Mouse (Mus musculus) myocyte (in vitro differentiated cells): ENCODE measurements at regions not wholly inside any gene's neighbourhood (a gene's known extent, or its start where the extent isn't known, plus 50 kb on each side); places are given as distances from the start of the nearest gene placed in this dataset.

Experiments
- H3K27me3 ChIP-seq: one replicate; pipeline ENCODE4 v1.6.1; 2011; ENCODE audit not compliant: control insufficient read depth, insufficient read depth, insufficient read length
- H3K36me3 ChIP-seq: one replicate; pipeline ENCODE4 v1.6.1; 2011; ENCODE audit not compliant: control insufficient read depth, insufficient read depth
- H3K4me2 ChIP-seq: one replicate; pipeline ENCODE4 v1.6.1; 2011; ENCODE audit warnings: low read depth, control low read depth
- H3K4me3 ChIP-seq: one replicate; pipeline ENCODE4 v1.5.1; 2011; ENCODE audit warnings: mild to moderate bottlenecking, control low read depth, moderate library complexity
- H3K79me2 ChIP-seq: one replicate; pipeline ENCODE4 v1.6.1; 2011; ENCODE audit not compliant: control insufficient read depth, insufficient read depth
- H3ac ChIP-seq: one replicate; pipeline ENCODE4 v1.6.1; 2011; ENCODE audit not compliant: control insufficient read depth, insufficient read length
- CEBPB ChIP-seq: IDR thresholded peaks from 2 replicates; pipeline ENCODE4 v1.6.1; 2011; ENCODE audit warnings: mild to moderate bottlenecking, moderate library complexity; ENCODE audit not compliant: poor library complexity, insufficient read depth, severe bottlenecking
- E2F4 ChIP-seq: IDR thresholded peaks from one replicate; pipeline ENCODE4 v1.6.1; 2011; ENCODE audit warnings: mild to moderate bottlenecking, control low read depth, moderate library complexity; ENCODE audit not compliant: insufficient read depth
- MAX ChIP-seq: IDR thresholded peaks from one replicate; pipeline ENCODE4 v1.6.1; 2011; ENCODE audit warnings: low read depth, mild to moderate bottlenecking, control low read depth
- MYOD1 ChIP-seq, 3 experiments: IDR thresholded peaks; one replicate each; pipeline ENCODE4 v1.6.1; 2011; ENCODE audit warnings: control low read depth in 2 of 3, low read depth in 2 of 3, mild to moderate bottlenecking in 2 of 3, moderate library complexity in 1 of 3; ENCODE audit not compliant: insufficient read length in 2 of 3, control insufficient read depth in 1 of 3
- MYOG ChIP-seq, 3 experiments: IDR thresholded peaks; one replicate each; pipeline ENCODE4 v1.6.1; 2011; ENCODE audit warnings: control low read depth in 2 of 3, low read depth in 2 of 3, mild to moderate bottlenecking in 2 of 3; ENCODE audit not compliant: insufficient read length in 2 of 3, control insufficient read depth in 1 of 3, insufficient read depth in 1 of 3
- POLR2A ChIP-seq: IDR thresholded peaks from one replicate; pipeline ENCODE4 v1.6.1; 2011; ENCODE audit warnings: low read depth, mild to moderate bottlenecking, control low read depth, moderate library complexity; ENCODE audit not compliant: insufficient read length
- POLR2AphosphoS2 ChIP-seq: IDR thresholded peaks from one replicate; pipeline ENCODE4 v1.6.1; 2011; ENCODE audit warnings: low read depth, control low read depth; ENCODE audit not compliant: insufficient read length
- REST ChIP-seq: IDR thresholded peaks from one replicate; pipeline ENCODE4 v1.6.1; 2011; ENCODE audit warnings: mild to moderate bottlenecking, control low read depth, moderate library complexity; ENCODE audit not compliant: insufficient read depth, insufficient read length
- SRF ChIP-seq: IDR thresholded peaks from one replicate; pipeline ENCODE4 v1.6.1; 2011; ENCODE audit warnings: low read depth; ENCODE audit not compliant: control insufficient read depth, insufficient read length
- TCF12 ChIP-seq: IDR thresholded peaks from one replicate; pipeline ENCODE4 v1.6.1; 2011; ENCODE audit warnings: mild to moderate bottlenecking, control low read depth; ENCODE audit not compliant: poor library complexity, insufficient read depth, severe bottlenecking
- TCF3 ChIP-seq: IDR thresholded peaks from one replicate; pipeline ENCODE4 v1.6.1; 2011; ENCODE audit warnings: low read depth, control low read depth; ENCODE audit not compliant: insufficient read length
- USF1 ChIP-seq: IDR thresholded peaks from one replicate; pipeline ENCODE4 v1.6.1; 2011; ENCODE audit warnings: low read depth, mild to moderate bottlenecking, control low read depth, moderate library complexity

DNA sequence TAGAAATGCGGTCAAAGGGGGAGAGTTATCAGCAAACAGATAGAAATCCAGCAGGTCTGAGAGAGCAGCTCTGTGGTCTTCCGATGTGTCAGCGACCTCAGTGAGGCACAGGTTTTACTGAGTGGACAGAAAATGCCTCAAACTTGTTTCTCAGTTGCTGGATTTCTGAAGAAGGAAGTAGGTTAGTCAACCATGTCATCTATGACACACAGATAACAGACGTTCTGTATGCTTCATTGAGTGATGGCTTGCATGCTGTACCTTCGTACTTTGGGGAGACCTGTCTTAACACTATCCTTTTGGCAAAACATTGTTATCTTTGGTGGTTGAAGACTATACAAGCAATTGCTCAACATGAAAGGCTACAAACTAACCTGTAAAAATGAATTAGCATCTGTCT lies 59.3 kb upstream of the Rgs1 start:
- Histone ChIP-seq H3K4me3 (no peak overlapping the region), H3ac (no peak overlapping the region), H3K27me3 (no peaks in the 10 kb centered on the region), H3K79me2 (no peaks in the 10 kb centered on the region), H3K4me2 (no peak overlapping the region), H3K36me3 (no peaks in the 10 kb centered on the region)
- TF ChIP-seq MYOG (IDR thresholded peaks at IDR 0.05; ENCODE audit: control insufficient read depth in 1 of 3, insufficient read depth in 1 of 3, insufficient read length in 2 of 3, low read depth in 2 of 3) (no peak), MYOD1 (IDR thresholded peaks at IDR 0.05; ENCODE audit: control insufficient read depth in 1 of 3, insufficient read length in 2 of 3, low read depth in 2 of 3) (no peak), CEBPB (no peak), TCF3 (no peak), POLR2AphosphoS2 (no peak)

DNA sequence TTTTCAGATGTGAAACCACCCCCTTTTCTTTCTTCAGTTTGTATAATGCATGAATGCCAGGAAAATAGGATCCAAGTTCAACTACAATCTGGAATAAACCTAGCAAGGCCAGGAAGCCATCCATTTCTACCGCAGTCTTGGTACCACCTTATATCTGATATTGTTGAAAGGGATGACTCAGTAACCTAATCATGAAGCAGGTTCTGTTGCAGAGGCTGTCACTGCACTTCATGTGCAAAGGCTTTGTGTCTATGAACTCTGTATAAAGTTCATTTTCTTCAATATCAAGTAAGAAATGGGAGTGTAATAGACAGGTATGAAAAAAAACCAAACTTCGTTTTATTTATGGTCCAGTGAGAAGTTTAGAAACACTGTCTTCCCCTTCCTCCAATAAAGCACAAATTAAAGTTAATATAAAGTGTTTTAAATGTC lies 58.8 kb upstream of the Rgs1 start:
- Histone ChIP-seq H3ac (no peak overlapping the region), H3K36me3 (no peaks in the 10 kb centered on the region), H3K79me2 (no peaks in the 10 kb centered on the region), H3K27me3 (no peaks in the 10 kb centered on the region), H3K4me3 (no peak overlapping the region), H3K4me2 (no peak overlapping the region)
- TF ChIP-seq POLR2A (no peak), SRF (no peak)

DNA sequence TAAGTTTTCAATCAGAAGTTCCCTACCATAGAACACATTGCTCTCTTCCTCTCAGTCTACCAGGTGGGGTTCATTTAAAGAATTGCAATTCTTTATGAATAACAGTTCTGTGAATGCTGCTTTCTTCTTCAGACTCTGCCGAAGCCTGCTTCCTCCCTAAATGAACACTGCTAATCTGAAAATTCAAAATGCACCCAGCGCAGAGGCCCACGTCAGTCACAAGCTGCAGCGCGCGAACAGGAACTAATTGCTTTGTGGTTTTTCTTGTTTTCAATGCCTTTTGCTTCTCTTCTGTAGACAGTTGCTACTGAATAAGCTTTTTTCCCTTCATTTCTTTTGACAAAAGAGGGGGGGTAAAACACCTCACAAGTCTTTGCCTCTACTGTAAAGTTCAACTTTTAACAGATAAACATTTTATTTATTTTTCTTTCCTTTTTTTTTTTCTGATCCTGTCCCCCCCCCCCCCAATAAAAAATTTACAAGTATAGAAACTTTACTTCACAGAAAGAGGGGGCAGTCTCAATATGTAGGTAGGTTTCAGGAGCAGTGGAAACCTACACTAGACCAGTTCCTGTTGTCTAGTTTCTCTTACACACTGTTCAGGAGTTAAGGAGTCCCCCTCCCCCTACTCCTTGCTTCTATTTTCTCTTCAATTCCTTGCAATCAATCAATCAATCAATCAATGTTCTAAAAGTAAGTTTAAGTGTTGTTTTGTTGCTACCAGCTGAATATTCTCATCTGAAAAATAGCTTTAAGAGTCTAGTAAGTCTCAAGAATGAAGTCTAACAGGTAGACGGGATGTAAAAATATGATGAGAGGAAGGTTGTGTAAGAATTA lies 58.2 kb upstream of the Rgs1 start:
- no peaks in the 10 kb centered on the region for H3K27me3 ChIP-seq
- H3K79me2 ChIP-seq, result no peaks in the 10 kb centered on the region
- TF ChIP-seq MYOD1 (IDR thresholded peaks at IDR 0.05; ENCODE audit: control insufficient read depth in 1 of 3, insufficient read length in 2 of 3, low read depth in 2 of 3) (no peak), POLR2AphosphoS2 (no peak), TCF12 (no peak), TCF3 (no peak), USF1 (no peak), MAX (no peak)
- H3K36me3 ChIP-seq, result no peaks in the 10 kb centered on the region
- no peak overlapping the region for H3K4me2 ChIP-seq
- no peak overlapping the region for H3ac ChIP-seq
- H3K4me3 ChIP-seq, result no peak overlapping the region

DNA sequence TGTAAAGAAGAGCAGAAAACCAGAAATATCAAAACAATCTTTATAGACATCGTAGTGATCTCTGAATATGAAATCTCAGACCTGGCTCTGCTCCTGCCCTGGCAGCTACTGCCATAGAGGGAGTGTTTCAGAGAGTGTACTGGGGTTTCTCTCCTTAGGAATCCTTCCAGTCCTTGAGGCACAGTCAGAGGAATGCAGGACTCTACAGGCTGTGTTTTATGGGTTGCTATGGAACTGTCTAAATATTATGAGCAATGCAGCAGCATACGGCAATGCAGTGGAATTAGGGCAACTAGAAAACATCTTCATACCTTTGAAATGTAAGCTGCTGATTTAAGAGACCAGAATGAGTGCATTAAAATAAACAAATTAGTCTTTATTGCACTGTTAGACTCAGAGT lies 57.2 kb upstream of the Rgs1 start:
- no peaks in the 10 kb centered on the region for H3K36me3 ChIP-seq
- H3ac ChIP-seq, result no peak overlapping the region
- H3K79me2 ChIP-seq, result no peaks in the 10 kb centered on the region
- H3K4me2 ChIP-seq, result no peak overlapping the region
- H3K4me3 ChIP-seq, result no peak overlapping the region
- TF ChIP-seq TCF3 (no peak), POLR2A (no peak), TCF12 (no peak), MAX (no peak)
- no peaks in the 10 kb centered on the region for H3K27me3 ChIP-seq

DNA sequence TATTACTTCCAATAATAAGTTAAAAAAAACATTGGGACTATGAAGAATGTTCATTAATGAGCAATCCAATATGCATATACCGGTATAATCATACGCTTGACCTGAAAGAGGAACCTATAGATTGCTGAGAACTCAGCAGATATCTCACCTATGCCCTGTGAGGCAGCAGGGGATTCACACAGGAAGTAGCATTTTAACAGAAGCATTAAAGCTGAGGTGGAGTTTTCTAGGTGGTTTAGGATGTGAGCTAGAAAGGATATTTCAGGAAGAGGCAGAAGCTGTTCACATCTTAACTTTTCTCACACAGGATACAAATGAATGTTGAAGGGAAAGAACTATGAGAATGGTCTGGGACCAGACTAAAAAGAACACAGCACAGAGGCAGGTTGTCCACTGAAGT lies 51.6 kb upstream of the Rgs1 start:
- Histone ChIP-seq H3K4me3 (no peak overlapping the region), H3K4me2 (no peak overlapping the region), H3K27me3 (no peaks in the 10 kb centered on the region), H3K36me3 (no peaks in the 10 kb centered on the region), H3ac (no peak overlapping the region), H3K79me2 (no peaks in the 10 kb centered on the region)
- TF ChIP-seq MYOD1 (IDR thresholded peaks at IDR 0.05; ENCODE audit: control insufficient read depth in 1 of 3, insufficient read length in 2 of 3, low read depth in 2 of 3) (no peak), POLR2AphosphoS2 (no peak), E2F4 (no peak), TCF3 (no peak), USF1 (no peak), CEBPB (no peak), MAX (no peak), POLR2A (no peak), MYOG (IDR thresholded peaks at IDR 0.05; ENCODE audit: control insufficient read depth in 1 of 3, insufficient read depth in 1 of 3, insufficient read length in 2 of 3, low read depth in 2 of 3) (no peak), TCF12 (no peak), REST (no peak)
